Mouse (Mus musculus) erythroblast, adult 5-6 weeks (primary cell): ENCODE data around the gene Tnni2. TPM values are rescaled to one million over a fixed set of nuclear protein-coding genes. Genes with fewer than 3 reads are reported as not detected.
"Not testable (repeated sequence)": the region's sequence is repeated elsewhere in the genome, so short reads cannot be mapped to it uniquely, and the experiment has no call there.

Source experiments
- ATAC-seq: replicated peaks from 2 replicates; pipeline ENCODE4 v1.8.0; 2016; ENCODE audit warnings: moderate number of reproducible peaks, mild to moderate bottlenecking, moderate TSS enrichment, inconsistent platforms; ENCODE audit not compliant: poor library complexity, low FRiP score, severe bottlenecking
- total RNA-seq, 2 experiments: library from RNA; stranded (forward) in 1 of 2; stranded (reverse) in 1 of 2; fragments of 150-400 nt in 1 of 2; fragments of 200-764, 138-1000 nt in 1 of 2; gene quantifications; 2 replicates each; pipeline versions ENCODE4 v1.2.3 to v1.2.4; 2015 to 2017; ENCODE audit warnings: low replicate concordance in 2 of 2

The Tnni2 gene
- total RNA-seq (2015; ENCODE audit: low replicate concordance) = 19.6 TPM in 1 of 2 replicates, not detected in the other
- total RNA-seq (2017; ENCODE audit: low replicate concordance) = 2.0 and 6.4 TPM in 2 replicates

DNA sequence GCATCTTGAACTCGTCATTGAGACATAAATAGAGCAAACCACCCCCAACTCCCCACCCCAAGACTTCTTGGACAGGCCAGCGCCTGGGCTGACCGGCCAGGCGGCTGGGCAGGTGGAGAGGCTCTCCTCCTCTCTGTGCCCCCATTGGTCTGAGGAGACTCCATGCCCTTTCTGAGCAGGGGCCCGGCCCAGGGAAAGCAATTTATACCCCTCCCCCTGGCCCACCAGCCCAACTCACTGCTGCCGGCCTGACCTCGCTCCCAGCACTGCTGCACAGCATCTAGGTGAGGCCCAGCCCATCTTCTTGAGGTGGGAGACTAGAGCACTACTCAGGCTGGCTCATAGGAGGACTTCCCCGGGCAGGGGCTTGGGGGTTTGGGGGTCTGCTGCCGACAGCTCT lies at the start of gene Tnni2:
Tnni2 (plus strand) TSS at position 224 of the 400 bp plus-strand sequence.
- no peak for ATAC-seq

- ATAC-seq = peak; percentile 87
Observed at GRCm38 (mm10) chr7:142393191-142393590, 48.4 kb upstream of the Tnni2 start.

DNA sequence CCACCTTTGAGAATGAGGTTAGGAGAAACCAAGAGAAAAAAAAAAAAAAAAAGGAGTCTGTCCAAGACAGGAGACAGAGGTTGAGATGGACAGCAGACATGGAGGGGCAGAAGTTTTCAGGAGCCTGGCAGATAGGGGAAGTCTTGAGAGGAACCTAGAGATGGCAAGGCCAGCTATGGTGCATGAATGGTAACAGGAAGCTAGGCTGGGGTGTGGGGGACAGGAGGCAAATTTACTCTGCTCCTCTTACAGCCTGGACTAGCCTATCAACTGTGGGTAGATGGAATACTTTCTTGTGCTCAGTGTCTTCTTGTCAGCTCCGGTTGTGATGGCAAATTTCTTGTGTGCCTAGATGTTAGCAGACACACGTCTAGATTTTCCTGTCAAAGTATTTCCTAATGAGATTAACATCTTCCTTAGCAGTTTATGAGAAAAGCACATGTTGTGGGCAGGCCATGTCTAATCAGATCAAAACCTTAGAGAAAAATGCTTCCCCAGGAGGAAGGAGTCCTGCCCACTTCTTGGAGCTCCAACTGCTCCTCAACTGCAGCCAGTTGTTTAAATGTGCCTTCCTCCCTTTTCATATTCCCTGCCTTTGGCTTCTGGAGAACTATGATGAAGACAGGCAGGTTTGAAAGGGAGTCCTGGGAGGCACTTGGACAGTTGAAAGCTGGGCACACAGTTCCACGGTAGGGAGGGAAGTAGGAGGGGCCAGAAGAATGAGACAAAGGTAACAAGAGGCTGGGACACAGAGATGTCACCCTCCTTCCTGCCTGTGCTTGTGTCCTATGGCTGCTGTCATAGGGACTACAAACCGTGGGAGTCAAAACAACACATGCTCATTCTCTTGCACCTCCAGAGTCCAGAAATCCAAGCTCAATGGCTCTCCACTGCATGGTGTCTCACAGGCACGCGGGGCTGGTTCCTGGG lies 47.1 kb upstream of the Tnni2 start:
- no peak for ATAC-seq

GRCm38 (mm10) chr7:142395472-142395871 lies 46.1 kb upstream of the Tnni2 start:
- ATAC-seq = no peak

DNA sequence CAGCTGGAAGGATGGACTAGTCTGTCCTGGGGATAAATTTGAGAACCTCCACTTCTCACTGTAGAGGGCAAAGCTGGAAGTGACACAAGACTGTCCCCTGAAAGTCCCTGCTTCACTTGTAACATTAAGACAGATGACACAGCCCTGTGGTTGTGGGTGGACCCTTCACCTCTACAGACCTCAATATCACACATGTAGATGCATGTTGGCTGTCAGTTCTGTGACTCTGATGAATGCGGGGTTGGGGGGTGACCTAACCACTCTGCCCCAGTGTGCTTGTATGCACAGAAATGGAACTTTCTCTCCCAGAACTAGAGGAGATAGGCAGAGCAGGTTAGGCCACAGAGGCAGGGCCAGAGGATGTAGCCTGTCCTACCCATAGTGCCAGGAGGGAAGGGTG lies 45.0 kb upstream of the Tnni2 start:
- no peak for ATAC-seq

GRCm38 (mm10) chr7:142398052-142398451 lies 43.6 kb upstream of the Tnni2 start:
- ATAC-seq = no peak

GRCm38 (mm10) chr7:142399250-142399649 lies 42.4 kb upstream of the Tnni2 start:
- no peak for ATAC-seq

- ATAC-seq = no peak
Observed at GRCm38 (mm10) chr7:142400112-142400749, 41.4 kb upstream of the Tnni2 start.

GRCm38 (mm10) chr7:142400750-142401142 lies 40.9 kb upstream of the Tnni2 start:
- ATAC-seq = no peak

DNA sequence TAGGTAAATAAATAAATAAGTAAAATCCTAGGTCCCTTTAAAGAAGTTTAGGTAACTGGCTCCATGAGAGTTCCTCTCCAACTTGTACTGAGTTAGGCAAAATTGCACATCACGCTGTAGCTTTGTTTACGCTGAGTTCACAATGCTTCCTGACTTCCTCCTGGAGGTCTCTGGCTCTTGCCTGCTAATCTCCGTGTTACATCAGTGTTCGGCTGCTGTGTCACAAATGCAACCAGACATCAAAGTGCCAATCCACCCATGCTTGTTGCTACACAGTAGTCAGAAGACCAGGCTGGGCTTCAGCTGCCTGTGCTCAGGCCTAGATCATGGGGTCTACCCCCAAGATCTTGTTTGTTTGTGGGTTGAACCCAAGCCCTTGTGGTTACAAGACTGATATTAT lies 38.0 kb upstream of the Tnni2 start:
- no peak for ATAC-seq

DNA sequence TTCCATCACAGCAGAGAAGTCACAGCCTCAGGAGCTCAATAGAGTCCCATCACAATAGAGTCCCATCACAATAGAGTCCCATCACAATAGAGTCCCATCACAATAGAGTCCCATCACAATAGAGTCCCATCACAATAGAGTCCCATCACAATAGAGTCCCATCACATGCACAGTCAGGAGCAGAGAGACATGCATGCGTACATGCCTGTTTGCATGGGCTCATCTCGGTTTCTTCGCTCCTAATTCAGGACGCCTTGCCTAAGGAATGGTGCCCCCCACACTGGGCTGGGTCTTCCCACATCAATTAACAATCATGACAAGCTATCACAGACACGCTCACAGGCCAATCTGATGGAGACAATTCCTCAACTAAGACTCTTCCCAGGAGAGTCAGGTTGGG lies 36.5 kb upstream of the Tnni2 start:
- ATAC-seq = not testable (repeated sequence)

GRCm38 (mm10) chr7:142407935-142408334 lies 33.7 kb upstream of the Tnni2 start:
- ATAC-seq = no peak

- no peak for ATAC-seq
Observed at GRCm38 (mm10) chr7:142408686-142409085, 32.9 kb upstream of the Tnni2 start.

DNA sequence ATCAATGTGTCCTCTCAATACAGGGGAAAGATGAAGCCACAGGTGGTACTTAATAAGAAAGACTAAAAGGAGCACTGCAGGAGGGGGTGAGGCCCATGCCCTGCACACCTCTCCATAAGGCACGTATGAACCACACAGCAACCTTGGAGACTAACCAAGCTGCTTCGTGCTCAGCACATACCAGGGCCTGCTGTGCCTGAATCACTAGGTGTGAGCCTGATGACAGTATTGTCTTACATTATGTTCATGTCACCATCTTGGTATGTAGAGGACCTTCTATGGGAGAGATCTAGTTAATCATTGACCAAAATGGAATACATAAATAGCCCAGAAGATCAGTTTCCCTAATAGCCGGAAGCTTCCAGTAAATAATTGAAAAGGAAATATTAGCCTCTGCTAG lies 32.0 kb upstream of the Tnni2 start:
- no peak for ATAC-seq

- ATAC-seq = 0 out of 2 replicates have a peak, but pooled peaks have one; percentile 21
Observed at GRCm38 (mm10) chr7:142413285-142413684, 28.3 kb upstream of the Tnni2 start.

DNA sequence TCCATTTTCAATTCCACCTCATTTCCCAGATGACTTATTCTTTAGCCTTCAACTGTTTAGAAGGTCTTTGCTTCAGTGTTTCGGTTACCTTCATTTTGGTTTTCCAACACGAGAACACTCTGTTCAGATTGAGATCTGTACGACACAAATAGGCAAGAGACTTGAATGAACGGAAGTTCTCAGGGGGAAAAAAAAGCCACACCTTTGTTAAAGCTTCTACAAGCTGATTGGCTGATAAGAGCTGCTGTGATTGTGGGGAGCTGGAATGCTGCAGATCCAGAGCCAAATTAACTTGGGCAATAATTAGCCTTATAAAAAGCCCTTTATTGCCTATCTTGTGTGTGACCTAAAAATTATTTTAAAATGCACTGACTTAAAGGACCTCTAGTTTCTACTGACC lies 26.3 kb upstream of the Tnni2 start:
- ATAC-seq = no peak

DNA sequence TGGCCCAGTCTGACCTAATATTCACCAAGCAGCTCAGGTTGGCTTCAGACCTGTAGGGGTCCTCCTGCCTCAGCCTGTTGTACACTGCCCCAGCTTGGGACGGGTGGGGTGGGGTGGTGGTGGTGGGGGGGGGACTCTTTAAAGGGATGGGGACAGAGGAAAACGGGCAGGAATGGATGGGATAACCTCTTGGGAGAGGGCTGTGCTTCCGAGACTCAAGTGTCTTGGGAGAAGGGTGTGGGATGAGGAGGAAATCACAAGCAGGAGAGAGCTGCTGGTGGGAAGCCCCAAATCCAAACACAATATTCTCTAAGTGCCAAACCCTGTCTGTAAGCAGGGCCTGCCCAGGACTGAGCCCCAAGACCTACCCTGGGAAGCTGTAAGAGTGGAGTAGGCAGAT lies 25.4 kb upstream of the Tnni2 start:
- no peak for ATAC-seq

DNA sequence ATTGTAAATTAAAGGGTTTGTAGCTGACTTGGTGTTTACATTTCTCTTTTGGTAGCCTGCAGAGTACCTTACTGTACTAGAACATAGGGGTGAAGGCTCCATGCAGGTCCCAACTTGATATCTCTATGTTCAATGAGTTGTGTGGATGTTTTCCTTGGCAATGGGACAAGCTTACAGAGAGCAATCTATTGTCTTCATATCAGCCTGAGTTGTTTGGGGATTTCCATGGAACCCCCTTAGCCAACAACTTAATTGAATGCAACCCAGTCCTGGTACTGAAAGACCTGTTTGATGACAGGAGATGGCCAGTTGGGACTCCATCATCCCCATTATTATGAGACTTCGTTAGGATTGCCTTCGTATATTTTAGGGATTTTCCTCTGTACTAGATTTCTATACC lies 23.6 kb upstream of the Tnni2 start:
- ATAC-seq = no peak

DNA sequence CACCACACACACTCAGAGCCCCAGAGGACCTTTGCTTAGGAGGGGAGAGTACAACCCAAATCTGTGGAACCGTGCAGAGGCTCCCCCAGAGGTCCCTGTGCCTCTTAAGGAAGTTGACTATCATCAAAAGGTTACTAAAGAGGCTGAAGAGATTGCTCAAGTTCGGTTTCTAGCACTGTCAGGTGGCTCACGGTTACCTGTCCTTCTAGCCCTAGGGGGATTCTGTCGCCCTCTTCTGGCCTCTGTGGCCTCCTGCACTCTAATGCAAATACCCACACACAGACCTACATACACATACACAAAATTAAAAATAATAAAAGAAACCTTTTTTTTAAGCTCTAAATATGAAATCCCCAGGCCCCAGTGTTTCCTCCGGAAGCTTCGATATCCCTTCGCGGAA lies 22.9 kb upstream of the Tnni2 start:
- ATAC-seq = no peak

DNA sequence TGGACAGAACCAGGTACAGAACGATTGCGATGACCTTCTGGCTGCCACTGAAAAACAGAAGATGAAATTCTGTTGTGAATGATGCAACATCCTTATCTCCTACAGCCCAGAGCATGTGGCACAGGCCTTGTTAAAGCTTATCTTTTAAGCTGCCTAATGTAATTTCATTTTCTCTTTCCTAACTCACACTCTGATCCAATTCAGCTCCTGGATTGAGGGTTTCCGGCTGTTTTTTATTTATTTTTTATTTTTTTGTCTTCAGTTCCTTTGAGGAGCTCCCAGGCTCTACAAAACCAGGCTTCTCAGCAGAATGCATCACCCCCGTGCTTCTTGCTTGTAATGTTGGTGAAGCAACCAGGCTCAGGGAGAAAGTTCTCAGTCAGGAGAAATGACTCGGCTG lies 21.7 kb upstream of the Tnni2 start:
- peak; percentile 81 for ATAC-seq

GRCm38 (mm10) chr7:142421826-142422225 lies 19.8 kb upstream of the Tnni2 start:
- ATAC-seq = peak; percentile 58; the same call in 1 of the 2 replicates
